Mouse (Mus musculus) heart, adult 9 months (tissue): Measurements from ENCODE around the gene Ube2e2.
A peak's percentile ranks its signal among the peaks of the same experiment; 100 is the strongest.
"Not testable (repeated sequence)": the region's sequence is repeated elsewhere in the genome, so short reads cannot be mapped to it uniquely, and the experiment has no call there.

Experiments used
- DNase-seq, 2 experiments: peaks; one replicate each; pipeline ENCODE4 v3.0.0; 2022; ENCODE audit warnings: low spot score in 2 of 2

Ube2e2 gene

GRCm38 (mm10) chr14:18754001-18754400, 140.1 kb downstream of the Ube2e2 start:
- DNase-seq: no peak

GRCm38 (mm10) chr14:18731154-18731553, 162.9 kb downstream of the Ube2e2 start:
- peak; percentile 39 to 45 for DNase-seq

- no peak for DNase-seq
Measured at GRCm38 (mm10) chr14:18720601-18721591, 173.2 kb downstream of the Ube2e2 start.

GRCm38 (mm10) chr14:18716970-18717369, 177.1 kb downstream of the Ube2e2 start:
- DNase-seq: no peak

- no peak for DNase-seq
Measured at GRCm38 (mm10) chr14:18715529-18715928, 178.5 kb downstream of the Ube2e2 start.

- no peak for DNase-seq
Measured at GRCm38 (mm10) chr14:18697662-18698225, 196.3 kb downstream of the Ube2e2 start.

GRCm38 (mm10) chr14:18696418-18696817, 197.6 kb downstream of the Ube2e2 start:
- not testable (repeated sequence) for DNase-seq

GRCm38 (mm10) chr14:18678121-18678836, 215.8 kb downstream of the Ube2e2 start:
- DNase-seq: peak; percentile 62 to 68

GRCm38 (mm10) chr14:18670712-18671111, 223.4 kb downstream of the Ube2e2 start:
- DNase-seq: no peak

GRCm38 (mm10) chr14:18669301-18669935, 224.6 kb downstream of the Ube2e2 start:
- no peak for DNase-seq

- DNase-seq: not testable (repeated sequence)
Measured at GRCm38 (mm10) chr14:18668309-18668708, 225.8 kb downstream of the Ube2e2 start.

- DNase-seq: peak; percentile 17 to 46
Measured at GRCm38 (mm10) chr14:18667755-18668154, 226.3 kb downstream of the Ube2e2 start.

GRCm38 (mm10) chr14:18666251-18666650, 227.8 kb downstream of the Ube2e2 start:
- no peak for DNase-seq

- no peak for DNase-seq
Measured at GRCm38 (mm10) chr14:18665267-18666024, 228.6 kb downstream of the Ube2e2 start.

- no peak for DNase-seq
Measured at GRCm38 (mm10) chr14:18663666-18664065, 230.4 kb downstream of the Ube2e2 start.

GRCm38 (mm10) chr14:18657777-18658753, 236.0 kb downstream of the Ube2e2 start:
- no peak for DNase-seq

GRCm38 (mm10) chr14:18649123-18649675, 244.9 kb downstream of the Ube2e2 start:
- no peak for DNase-seq

- DNase-seq: no peak
Measured at GRCm38 (mm10) chr14:18641656-18642055, 252.4 kb downstream of the Ube2e2 start.

- DNase-seq: no peak
Measured at GRCm38 (mm10) chr14:18638753-18639456, 255.2 kb downstream of the Ube2e2 start.
